Mouse (Mus musculus) heart, postnatal 0 days (tissue): ENCODE measurements around the gene 0610037L13Rik. TPM values are rescaled to one million over a fixed set of nuclear protein-coding genes. Genes with fewer than 3 reads are reported as not detected.
A peak's percentile ranks its signal among the peaks of the same experiment; 100 is the strongest.

Experiments
- ATAC-seq: fragments of 200-750 bp; cut with Nextera tagmentation; 2 replicates; pipeline ENCODE4 v1.8.0; 2017; ENCODE audit warnings: low read depth, moderate number of reproducible peaks, moderate library complexity; ENCODE audit not compliant: insufficient read depth
- DNase-seq: peaks from one replicate; pipeline ENCODE4 v3.0.0-alpha.2; 2016; ENCODE audit warnings: low spot score
- H3K27ac ChIP-seq: fragments of 300-500 bp; sonication (generic); 2 replicates; pipeline ENCODE4 v1.5.1; 2014; ENCODE audit warnings: low read depth, mild to moderate bottlenecking
- H3K27me3 ChIP-seq: fragments of 300-500 bp; sonication (generic); 2 replicates; pipeline ENCODE4 v1.6.1; 2014; ENCODE audit warnings: low read length, mixed read lengths; ENCODE audit not compliant: control insufficient read depth, insufficient read depth
- H3K36me3 ChIP-seq: fragments of 300-500 bp; sonication (generic); replicated peaks from 2 replicates; pipeline ENCODE4 v1.6.1; 2014; ENCODE audit warnings: low read length, mixed read lengths; ENCODE audit not compliant: control insufficient read depth, insufficient read depth
- H3K4me1 ChIP-seq: fragments of 300-500 bp; sonication (generic); 2 replicates; pipeline ENCODE4 v1.6.1; 2014; ENCODE audit warnings: antibody characterized with exemption; ENCODE audit not compliant: control insufficient read depth, insufficient read depth
- H3K4me2 ChIP-seq: fragments of 300-500 bp; sonication (generic); 2 replicates; pipeline ENCODE4 v1.6.1; 2014; ENCODE audit warnings: low read depth, mild to moderate bottlenecking, low read length, moderate library complexity
- H3K4me3 ChIP-seq: fragments of 300-500 bp; sonication (generic); 2 replicates; pipeline ENCODE4 v1.5.1; 2014; ENCODE audit warnings: low read depth, low read length
- H3K9ac ChIP-seq: fragments of 300-500 bp; sonication (generic); replicated peaks from 2 replicates; pipeline ENCODE4 v1.6.1; 2014; ENCODE audit warnings: low read depth, low read length, mixed read lengths
- H3K9me3 ChIP-seq: fragments of 300-500 bp; sonication (generic); replicated peaks from 2 replicates; pipeline ENCODE4 v1.6.1; 2016; ENCODE audit warnings: low read length; ENCODE audit not compliant: control insufficient read depth
- CTCF ChIP-seq: IDR thresholded peaks from 2 replicates; pipeline ENCODE4 v1.5.1; 2016; ENCODE audit warnings: antibody characterized with exemption, control low read depth, low read depth
- EP300 ChIP-seq: IDR thresholded peaks from 2 replicates; pipeline ENCODE4 v1.6.1; 2016; ENCODE audit warnings: antibody characterized with exemption, low read depth
- WGBS: fragments of 180-500 bp; shearing (Covaris S2); extraction: QIAGEN DNeasy Blood & Tissue Kit; methylation state at CpG from one replicate; pipeline ENCODE4 v1.1.7; 2014; 5-methylcytosine and 5-hydroxymethylcytosine counted together
- polyA plus RNA-seq: library from polyadenylated mRNA; unstranded; fragments of >200 nt; fragmentation: Nextera tagmentation; extraction: Ambion mirVana; gene quantifications from 2 replicates; pipeline ENCODE4 v1.2.1, GENCODE M21; 2015
- total RNA-seq: library from RNA; depleted of rRNA; stranded (reverse); fragments of >200 nt; gene quantifications from 2 replicates; pipeline ENCODE4 v1.2.3, GENCODE M21; 2014; ENCODE audit warnings: low replicate concordance; rRNA removed

The 0610037L13Rik gene
- total and polyA plus RNA-seq, 2 experiments from 2014 or later: 42.3 to 98.6 TPM

- no peak for TF ChIP-seq CTCF
- TF ChIP-seq EP300: no peak
- H3K9me3 ChIP-seq: no peaks in the 10 kb centered on the region
- ATAC-seq (no peak), DNase-seq (no peak)
- H3K4me3 ChIP-seq: no peak overlapping the region
- 69% methylated on average over 2 of the region's 2 CpGs for WGBS
- no peaks in the 10 kb centered on the region for H3K27me3 ChIP-seq
- no peaks in the 10 kb centered on the region for H3K4me1 ChIP-seq
- no peaks in the 10 kb centered on the region for H3K36me3 ChIP-seq
- no peak overlapping the region for H3K4me2 ChIP-seq
- no peak overlapping the region for H3K27ac ChIP-seq
- H3K9ac ChIP-seq: no peak overlapping the region
These were observed 48.5 kb downstream of the 0610037L13Rik start for GRCm38 (mm10) chr4:107938124-107938523.

GRCm38 (mm10) chr4:107942741-107943140 is 53.1 kb downstream of the 0610037L13Rik start:
- Histone ChIP-seq H3K9me3 (no peaks in the 10 kb centered on the region), H3K27ac (no peak overlapping the region), H3K27me3 (no peaks in the 10 kb centered on the region), H3K4me3 (no peak overlapping the region), H3K4me1 (peaks cover 7% of the 10 kb centered on the region), H3K4me2 (no peak overlapping the region), H3K36me3 (no peaks in the 10 kb centered on the region), H3K9ac (no peak overlapping the region)
- DNase-seq (no peak), ATAC-seq (no peak)
- no peak for TF ChIP-seq CTCF
- TF ChIP-seq EP300: no peak
- 91% methylated on average over 7 of the region's 7 CpGs for WGBS

GRCm38 (mm10) chr4:107944141-107944540 is 54.5 kb downstream of the 0610037L13Rik start:
- no peak for TF ChIP-seq EP300
- no peak for TF ChIP-seq CTCF
- peaks cover 8% of the 10 kb centered on the region for H3K4me1 ChIP-seq
- no peaks in the 10 kb centered on the region for H3K9me3 ChIP-seq
- no peaks in the 10 kb centered on the region for H3K36me3 ChIP-seq
- peak overlapping the region; percentile 68 for H3K27ac ChIP-seq
- ATAC-seq (peak; percentile 83), DNase-seq (peak; percentile 86)
- no peak overlapping the region for H3K4me3 ChIP-seq
- WGBS: 23% methylated on average over 2 of the region's 2 CpGs
- H3K9ac ChIP-seq: no peak overlapping the region
- H3K4me2 ChIP-seq: no peak overlapping the region
- no peaks in the 10 kb centered on the region for H3K27me3 ChIP-seq

Other genes starting within 250 kb of the 0610037L13Rik start
- gene Dmrtb1, start 205.6 kb upstream of the 0610037L13Rik start, total RNA-seq: not detected in 2 replicates
- gene Dmrtb1, start 205.6 kb upstream of the 0610037L13Rik start, polyA plus RNA-seq: not detected in 2 replicates
- gene Lrp8, start 87.6 kb upstream of the 0610037L13Rik start, total RNA-seq: 0.43 TPM in 1 of 2 replicates, not detected in the other
- 0.49 and 0.57 TPM in 2 replicates for gene Lrp8, start 87.6 kb upstream of the 0610037L13Rik start, polyA plus RNA-seq
- 28.9 and 61.5 TPM in 2 replicates for gene Magoh, start 10.1 kb upstream of the 0610037L13Rik start, total RNA-seq
- 84.4 and 86.3 TPM in 2 replicates for gene Magoh, start 10.1 kb upstream of the 0610037L13Rik start, polyA plus RNA-seq
- 116 and 160 TPM in 2 replicates for gene Cpt2, start 33.8 kb downstream of the 0610037L13Rik start, total RNA-seq
- gene Cpt2, start 33.8 kb downstream of the 0610037L13Rik start, polyA plus RNA-seq: 159 and 166 TPM in 2 replicates
- gene Slc1a7, start 78.5 kb downstream of the 0610037L13Rik start, total RNA-seq: 0.65 TPM in 1 of 2 replicates, not detected in the other
- gene Slc1a7, start 78.5 kb downstream of the 0610037L13Rik start, polyA plus RNA-seq: 0.08 and 0.10 TPM in 2 replicates
- gene Podn, start 206.6 kb downstream of the 0610037L13Rik start, total RNA-seq: 2.3 and 5.0 TPM in 2 replicates
- gene Podn, start 206.6 kb downstream of the 0610037L13Rik start, polyA plus RNA-seq: 0.53 and 0.92 TPM in 2 replicates